Mouse (Mus musculus) lung, postnatal 0 days (tissue): ENCODE measurements around the gene Kcna10.

Experiments used
- CTCF ChIP-seq: IDR thresholded peaks from 2 replicates; pipeline ENCODE4 v1.5.1; 2016; ENCODE audit warnings: antibody characterized with exemption, mild to moderate bottlenecking
- EP300 ChIP-seq: IDR thresholded peaks from 2 replicates; pipeline ENCODE4 v1.6.1; 2016; ENCODE audit warnings: antibody characterized with exemption, mild to moderate bottlenecking, control low read depth

DNA sequence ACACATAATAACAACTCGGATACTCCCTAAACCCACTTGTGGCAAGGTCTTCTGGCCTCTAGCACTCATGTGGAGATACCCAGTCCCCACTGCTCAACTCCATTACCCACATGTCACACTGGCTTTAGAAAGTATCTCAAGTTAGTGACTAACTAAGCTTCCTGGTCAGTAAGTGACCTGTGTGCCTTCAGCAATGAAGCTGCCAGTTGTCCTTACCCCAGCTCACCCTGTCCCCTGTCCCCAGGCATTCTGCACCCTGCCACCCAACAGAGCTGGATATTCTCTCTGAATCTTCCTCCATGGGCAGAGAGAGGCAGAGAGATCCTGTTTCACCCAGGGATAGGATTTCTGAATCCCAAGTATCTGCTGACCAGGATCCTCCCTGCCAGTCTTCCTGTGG lies at the start of gene Kcna10:
- TF ChIP-seq CTCF (no peak), EP300 (no peak)
